Mouse (Mus musculus) kidney, adult 18-20 months (tissue): ENCODE data around the gene BC005537.
A peak's percentile ranks its signal among the peaks of the same experiment; 100 is the strongest.

Experiments used
- DNase-seq: peaks from one replicate; pipeline ENCODE4 v3.0.0; 2021

BC005537 gene

DNA sequence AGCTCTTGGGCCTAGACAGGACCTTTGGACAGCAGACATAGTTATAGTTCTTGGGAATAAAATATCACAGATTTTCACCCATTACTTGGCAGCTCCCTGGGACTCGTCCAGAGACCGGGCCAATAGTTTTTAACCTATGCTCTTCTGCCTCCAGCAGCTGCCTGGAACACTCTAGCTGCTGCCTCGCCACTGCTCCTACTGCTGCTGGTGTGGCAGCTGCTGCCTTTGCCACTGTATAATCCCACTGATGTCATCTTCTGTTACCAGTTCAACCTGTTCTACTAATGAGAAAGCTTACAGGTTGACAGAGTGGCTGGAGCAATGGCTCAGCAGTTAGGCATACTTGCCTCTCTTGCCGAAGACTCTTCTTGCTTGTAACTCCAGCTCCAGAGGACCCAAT, 47.9 kb downstream of the BC005537 start:
- no peak for DNase-seq

DNA sequence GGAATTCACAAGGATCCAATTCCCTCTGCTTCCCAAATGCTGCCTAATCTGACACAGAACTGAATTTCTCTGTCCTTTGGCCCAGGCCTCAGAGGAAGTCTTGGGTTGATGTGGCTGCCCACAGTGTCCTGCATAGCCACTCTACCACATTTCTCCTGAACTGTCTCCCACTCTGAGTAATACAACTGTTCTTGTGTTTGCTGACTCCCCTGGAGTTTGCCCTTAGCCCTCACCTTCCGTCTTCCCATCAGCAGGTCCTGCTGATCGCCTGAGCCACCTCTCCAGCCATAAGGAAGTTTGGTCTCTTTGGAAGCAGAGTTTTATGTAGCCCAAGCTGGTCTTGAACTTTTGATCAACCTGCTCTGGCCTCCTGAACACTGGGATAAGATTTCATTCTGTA, 50.5 kb downstream of the BC005537 start:
- no peak for DNase-seq

DNA sequence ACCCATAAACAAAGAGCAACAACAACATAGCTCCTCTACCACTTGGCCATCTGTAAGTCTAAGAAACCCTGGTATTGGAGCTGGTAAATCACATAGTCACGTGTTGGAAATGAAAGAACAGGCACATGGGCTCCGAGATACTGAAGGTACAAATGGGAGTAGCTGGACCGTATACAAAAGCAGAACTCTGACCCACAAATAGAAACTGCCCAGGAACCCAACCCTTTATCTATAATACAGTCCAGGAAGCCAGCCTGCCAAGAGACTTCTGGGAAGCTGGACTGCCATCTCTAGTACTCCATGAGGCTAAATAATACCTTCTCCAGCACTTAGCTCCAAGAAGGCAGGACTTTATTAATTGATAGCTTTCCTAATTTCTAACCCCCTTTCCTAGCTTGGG, 51.1 kb downstream of the BC005537 start:
- no peak for DNase-seq

DNA sequence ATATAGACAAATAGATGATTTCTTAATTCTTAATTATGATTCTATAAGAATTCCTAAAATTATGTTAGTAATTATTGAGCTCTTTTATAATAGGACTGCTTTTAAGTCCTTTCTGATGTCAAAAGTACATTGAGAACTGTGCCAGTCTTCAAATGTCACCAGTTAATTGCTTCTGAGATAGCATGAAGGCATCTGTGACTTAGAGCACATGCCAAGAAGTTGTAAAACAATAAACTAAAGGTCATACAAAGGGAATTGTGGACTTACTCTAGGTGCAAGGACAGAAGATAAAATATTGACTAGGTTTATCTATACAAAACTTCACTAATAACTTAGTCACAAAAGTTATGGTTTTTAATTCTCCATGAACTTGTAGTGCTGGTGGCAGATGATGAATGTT, 57.7 kb downstream of the BC005537 start:
- no peak for DNase-seq

DNA sequence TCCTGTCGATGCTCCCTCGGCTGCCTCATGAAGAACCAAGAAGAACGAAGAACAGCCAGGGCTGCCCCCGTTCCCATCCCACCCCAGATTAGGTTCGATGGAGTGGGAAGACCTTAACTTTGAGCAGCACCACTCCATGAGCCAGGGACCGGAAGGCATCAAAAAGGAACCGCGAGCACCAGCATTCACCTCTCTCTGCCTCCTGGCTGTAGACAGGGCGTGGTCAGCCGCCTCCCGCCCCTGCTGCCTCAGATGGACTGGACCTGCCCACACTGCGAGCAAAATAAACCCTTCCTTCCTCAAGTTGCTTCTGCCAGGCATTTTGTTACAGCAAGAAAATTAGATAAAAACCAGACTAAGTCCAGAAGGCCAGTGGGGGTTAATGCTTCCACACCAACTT, 59.6 kb downstream of the BC005537 start:
- DNase-seq, result no peak

DNA sequence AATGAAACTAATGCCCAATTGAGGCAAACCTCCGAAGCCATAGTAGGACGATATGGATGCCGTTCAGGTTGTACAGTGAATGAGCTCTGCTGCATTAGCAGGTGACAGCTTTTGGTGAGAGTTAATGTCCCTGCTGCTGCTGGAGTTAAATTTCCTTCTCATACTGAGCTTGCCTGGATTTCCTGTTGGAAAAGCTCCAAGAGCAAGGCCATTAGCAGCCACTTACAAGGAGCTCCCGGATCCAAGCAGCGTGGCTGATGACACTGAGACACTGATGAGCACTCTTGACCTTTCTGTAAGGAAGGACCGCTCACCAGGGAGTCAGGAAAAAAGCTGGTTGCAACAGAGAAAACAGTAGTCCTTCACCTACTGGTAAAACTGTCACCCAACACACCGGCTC, 60.6 kb downstream of the BC005537 start:
- no peak for DNase-seq

DNA sequence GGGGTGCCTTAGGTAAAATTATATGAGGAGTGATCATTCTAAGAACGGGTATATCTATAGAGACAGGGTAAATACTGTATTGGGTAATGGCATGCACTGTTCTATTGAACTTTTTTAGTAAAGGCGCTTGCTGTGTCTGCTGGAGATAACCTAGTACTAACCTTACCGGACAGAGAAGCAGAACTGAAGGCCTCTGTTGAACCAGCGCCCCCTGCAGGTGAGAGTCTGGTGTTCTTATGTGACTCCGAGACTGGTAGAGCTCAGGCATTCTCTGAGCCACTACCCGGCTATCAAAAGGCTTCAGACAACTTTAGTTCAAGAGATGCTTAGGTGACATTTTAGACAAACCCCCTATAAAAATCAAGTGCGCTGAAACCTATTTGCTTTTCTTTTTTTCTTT, 61.1 kb downstream of the BC005537 start:
- peak; percentile 62 for DNase-seq
